Mouse (Mus musculus) midbrain, embryonic 16.5 days (tissue): ENCODE measurements around the gene Tiprl. TPM values are rescaled to one million over a fixed set of nuclear protein-coding genes. Genes with fewer than 3 reads are reported as not detected.

ENCODE experiments used
- ATAC-seq: fragments of 200-750 bp; cut with Nextera tagmentation; 2 replicates; pipeline ENCODE4 v1.8.0; 2017; ENCODE audit warnings: moderate TSS enrichment
- H3K27ac ChIP-seq: fragments of 300-500 bp; sonication (generic); 2 replicates; pipeline ENCODE4 v1.5.1; 2014; ENCODE audit warnings: mild to moderate bottlenecking, low read length, mixed read lengths
- H3K27me3 ChIP-seq: fragments of 300-500 bp; sonication (generic); 2 replicates; pipeline ENCODE4 v1.6.1; 2014; ENCODE audit warnings: low read depth, low read length, mixed read lengths; ENCODE audit not compliant: control insufficient read depth, insufficient read depth
- H3K36me3 ChIP-seq: fragments of 300-500 bp; sonication (generic); 2 replicates; pipeline ENCODE4 v1.6.1; 2014; ENCODE audit warnings: mild to moderate bottlenecking, low read length, moderate library complexity, mixed read lengths; ENCODE audit not compliant: control insufficient read depth, insufficient read depth
- H3K4me1 ChIP-seq: fragments of 300-500 bp; sonication (generic); 2 replicates; pipeline ENCODE4 v1.6.1; 2014; ENCODE audit warnings: mild to moderate bottlenecking, low read length, mixed read lengths; ENCODE audit not compliant: control insufficient read depth, insufficient read depth
- H3K4me2 ChIP-seq: fragments of 300-500 bp; sonication (generic); 2 replicates; pipeline ENCODE4 v1.6.1; 2014; ENCODE audit warnings: mild to moderate bottlenecking, low read length, mixed read lengths
- H3K4me3 ChIP-seq: fragments of 300-500 bp; sonication (generic); 2 replicates; pipeline ENCODE4 v1.5.1; 2014; ENCODE audit warnings: low read depth, mild to moderate bottlenecking, low read length, moderate library complexity, mixed read lengths
- H3K9ac ChIP-seq: fragments of 300-500 bp; sonication (generic); 2 replicates; pipeline ENCODE4 v1.6.1; 2014; ENCODE audit warnings: low read depth, low read length, mixed read lengths
- H3K9me3 ChIP-seq: fragments of 300-500 bp; sonication (generic); replicated peaks from 2 replicates; pipeline ENCODE4 v1.6.1; 2014; ENCODE audit warnings: mild to moderate bottlenecking, low read length, mixed read lengths; ENCODE audit not compliant: control insufficient read depth, poor library complexity, severe bottlenecking
- WGBS: fragments of 180-500 bp; shearing (Covaris S2); extraction: QIAGEN DNeasy Blood & Tissue Kit; methylation state at CpG from one replicate; pipeline ENCODE4 v1.1.7; 2014; 5-methylcytosine and 5-hydroxymethylcytosine counted together
- polyA plus RNA-seq: library from polyadenylated mRNA; unstranded; fragments of >200 nt; fragmentation: Nextera tagmentation; extraction: Ambion mirVana; gene quantifications from 2 replicates; pipeline ENCODE4 v1.2.1, GENCODE M21; 2015

Gene Tiprl
- polyA plus RNA-seq, 1 experiment from 2014 or later = 160 TPM

- no peak for ATAC-seq
- Histone ChIP-seq H3K9ac (no peak overlapping the region), H3K4me2 (no peak overlapping the region), H3K27me3 (no peaks in the 10 kb centered on the region), H3K4me3 (no peak overlapping the region), H3K9me3 (no peaks in the 10 kb centered on the region), H3K4me1 (no peaks in the 10 kb centered on the region), H3K27ac (no peak overlapping the region), H3K36me3 (no peaks in the 10 kb centered on the region)
- WGBS = 87% methylated on average over 2 of the region's 2 CpGs
These were observed 13.8 kb upstream of the Tiprl start for GRCm38 (mm10) chr1:165250546-165250945.

DNA sequence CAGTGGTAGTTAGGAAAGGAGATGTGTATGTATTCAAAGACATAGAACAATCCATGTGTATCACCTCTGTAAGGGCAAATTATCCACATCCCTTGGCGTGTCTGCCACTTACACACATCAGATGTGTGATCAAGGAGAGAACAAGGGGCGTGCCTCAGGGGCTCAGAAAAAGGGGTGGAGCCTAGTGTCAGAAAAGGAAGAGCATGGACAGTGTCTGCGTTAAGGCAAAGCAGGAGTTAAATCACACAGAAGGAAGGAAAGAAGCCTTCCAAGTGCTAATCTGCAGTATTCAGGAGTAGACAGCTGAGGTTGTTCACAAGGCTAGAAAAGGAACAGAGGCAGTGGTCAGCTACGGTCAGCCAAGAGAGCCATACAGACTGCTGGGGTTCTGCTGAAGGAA is 12.0 kb upstream of the Tiprl start:
- Histone ChIP-seq H3K4me3 (no peak overlapping the region), H3K9ac (no peak overlapping the region)
- 63% methylated on average over 4 of the region's 4 CpGs for WGBS

GRCm38 (mm10) chr1:165247788-165248187 is 11.0 kb upstream of the Tiprl start:
- Histone ChIP-seq H3K4me1 (no peaks in the 10 kb centered on the region), H3K9ac (no peak overlapping the region), H3K27ac (no peak overlapping the region), H3K36me3 (no peaks in the 10 kb centered on the region), H3K27me3 (no peaks in the 10 kb centered on the region), H3K4me2 (no peak overlapping the region), H3K4me3 (no peak overlapping the region), H3K9me3 (no peaks in the 10 kb centered on the region)
- 91% methylated on average over 3 of the region's 3 CpGs for WGBS
- no peak for ATAC-seq

More for the DNA sequence above, 12.0 kb upstream of the Tiprl start:
- no peaks in the 10 kb centered on the region for H3K9me3 ChIP-seq
- no peak for ATAC-seq
- H3K4me2 ChIP-seq = no peak overlapping the region
- no peaks in the 10 kb centered on the region for H3K4me1 ChIP-seq
- H3K27me3 ChIP-seq = no peaks in the 10 kb centered on the region
- no peak overlapping the region for H3K27ac ChIP-seq
- H3K36me3 ChIP-seq = no peaks in the 10 kb centered on the region

DNA sequence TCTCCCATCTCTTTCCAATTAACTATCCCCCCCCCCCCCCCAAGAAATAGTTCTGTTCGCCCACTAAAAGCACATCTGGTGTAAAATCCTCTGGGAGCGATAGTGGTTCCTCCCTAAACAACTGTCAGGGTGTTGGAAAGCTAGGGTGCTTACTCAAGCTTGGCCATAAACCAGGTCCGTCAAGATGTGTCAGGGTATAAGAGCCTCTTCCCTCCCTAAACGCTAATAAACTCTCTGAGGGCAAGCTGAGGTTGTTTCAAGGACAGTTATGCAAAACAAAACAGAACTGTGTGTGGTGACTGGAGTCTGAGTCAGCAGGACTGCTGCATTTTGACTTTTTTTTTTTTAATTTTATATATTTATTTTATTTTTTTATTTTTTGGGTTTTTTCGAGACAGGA is 10.3 kb upstream of the Tiprl start:
- 84% methylated on average over 5 of the region's 5 CpGs for WGBS
- no peak overlapping the region for H3K4me3 ChIP-seq
- H3K9me3 ChIP-seq = no peaks in the 10 kb centered on the region
- ATAC-seq = no peak
- H3K27ac ChIP-seq = no peak overlapping the region
- H3K4me2 ChIP-seq = no peak overlapping the region
- H3K27me3 ChIP-seq = no peaks in the 10 kb centered on the region
- no peaks in the 10 kb centered on the region for H3K4me1 ChIP-seq
- H3K9ac ChIP-seq = no peak overlapping the region
- no peaks in the 10 kb centered on the region for H3K36me3 ChIP-seq

DNA sequence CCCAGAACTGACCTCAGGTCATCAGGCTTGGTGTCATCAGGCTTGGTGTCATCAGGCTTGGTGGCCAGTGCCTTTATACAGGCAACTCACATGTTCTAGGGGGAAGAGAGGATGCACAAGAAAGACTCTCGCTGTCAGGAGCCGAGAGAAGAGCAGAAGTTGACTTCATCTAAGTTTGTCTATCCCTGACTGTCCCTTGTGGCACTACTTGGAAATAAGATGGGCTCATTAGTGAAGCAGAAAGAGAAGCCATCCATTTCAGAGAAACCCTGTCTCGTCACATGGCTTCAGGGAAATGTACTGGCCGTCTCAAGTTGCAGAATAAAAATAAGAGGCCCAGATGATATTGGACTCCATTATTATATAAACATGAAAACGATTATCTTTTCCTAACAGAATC is 9.8 kb upstream of the Tiprl start:
- 90% methylated on average over 5 of the region's 5 CpGs for WGBS
- ATAC-seq = no peak

GRCm38 (mm10) chr1:165235846-165236245 is 950 bp downstream of the Tiprl start:
- Histone ChIP-seq H3K4me1 (peaks cover 23% of the 10 kb centered on the region), H3K4me3 (peak overlapping the region; percentile 77), H3K9ac (peak overlapping the region; percentile 79), H3K9me3 (no peaks in the 10 kb centered on the region), H3K4me2 (peak overlapping the region; percentile 87), H3K36me3 (no peaks in the 10 kb centered on the region), H3K27me3 (no peaks in the 10 kb centered on the region), H3K27ac (peak overlapping the region; percentile 92)
- no peak for ATAC-seq
- 8% methylated on average over 10 of the region's 10 CpGs for WGBS

More for the DNA sequence above, 9.8 kb upstream of the Tiprl start:
- Histone ChIP-seq H3K9me3 (no peaks in the 10 kb centered on the region), H3K4me3 (no peak overlapping the region), H3K27me3 (no peaks in the 10 kb centered on the region), H3K36me3 (no peaks in the 10 kb centered on the region), H3K4me1 (no peaks in the 10 kb centered on the region), H3K27ac (no peak overlapping the region), H3K4me2 (no peak overlapping the region), H3K9ac (no peak overlapping the region)

GRCm38 (mm10) chr1:165233806-165234205 is 3.0 kb downstream of the Tiprl start:
- Histone ChIP-seq H3K27me3 (no peaks in the 10 kb centered on the region), H3K27ac (no peak overlapping the region), H3K4me1 (peaks cover 23% of the 10 kb centered on the region), H3K9me3 (no peaks in the 10 kb centered on the region), H3K4me2 (no peak overlapping the region), H3K36me3 (no peaks in the 10 kb centered on the region), H3K9ac (no peak overlapping the region), H3K4me3 (no peak overlapping the region)
- no peak for ATAC-seq
- 86% methylated on average over 2 of the region's 2 CpGs for WGBS

DNA sequence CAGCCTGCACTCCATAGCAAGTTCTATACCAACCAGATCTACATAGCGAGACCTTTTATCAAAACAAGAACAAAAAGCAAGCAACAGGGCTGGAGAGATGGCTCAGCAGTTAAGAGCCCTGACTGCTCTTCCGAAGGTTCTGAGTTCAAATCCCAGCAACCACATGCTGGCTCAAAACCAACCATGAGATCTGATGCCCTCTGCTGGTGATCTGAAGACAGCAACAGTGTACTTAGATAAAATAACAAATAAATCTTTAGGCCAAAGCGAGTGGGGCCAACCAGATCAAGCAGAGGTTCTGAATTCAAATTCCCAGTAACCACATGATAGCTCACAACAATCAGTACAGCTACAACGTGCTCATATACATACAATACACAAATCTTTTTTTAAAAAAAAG is 6.1 kb downstream of the Tiprl start:
- Histone ChIP-seq H3K36me3 (peaks cover 4% of the 10 kb centered on the region; the same call in 1 of the 2 replicates), H3K27ac (no peak overlapping the region), H3K9ac (no peak overlapping the region), H3K27me3 (no peaks in the 10 kb centered on the region), H3K4me1 (peaks cover 16% of the 10 kb centered on the region), H3K4me2 (no peak overlapping the region), H3K9me3 (no peaks in the 10 kb centered on the region), H3K4me3 (no peak overlapping the region)
- 97% methylated on average over 4 of the region's 4 CpGs for WGBS
- ATAC-seq = no peak

DNA sequence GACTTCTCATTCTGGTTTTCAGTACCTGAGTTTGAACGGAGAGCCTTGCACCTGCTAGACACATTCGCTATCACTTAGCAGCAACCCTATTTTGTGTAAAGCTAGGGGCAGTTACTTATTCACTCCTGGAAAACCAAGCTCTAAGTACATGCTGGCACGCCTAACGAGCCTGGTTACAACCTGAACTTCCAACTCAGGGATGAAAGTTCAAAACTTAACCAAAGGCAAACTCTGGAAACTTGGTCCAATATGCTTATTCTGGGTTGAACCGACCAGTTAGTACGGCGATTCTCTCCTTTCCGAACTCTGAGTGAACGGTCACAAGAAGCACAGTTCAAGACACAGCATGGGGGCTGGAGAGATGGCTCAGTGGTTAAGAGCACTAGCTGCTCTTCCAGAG is 7.2 kb downstream of the Tiprl start:
- no peak overlapping the region for H3K27ac ChIP-seq
- peaks cover 9% of the 10 kb centered on the region for H3K4me1 ChIP-seq
- no peaks in the 10 kb centered on the region for H3K27me3 ChIP-seq
- 97% methylated on average over 9 of the region's 9 CpGs for WGBS
- no peaks in the 10 kb centered on the region for H3K9me3 ChIP-seq
- H3K36me3 ChIP-seq = peaks cover 9% of the 10 kb centered on the region
- no peak overlapping the region for H3K4me3 ChIP-seq
- no peak overlapping the region for H3K9ac ChIP-seq
- H3K4me2 ChIP-seq = no peak overlapping the region
- ATAC-seq = no peak
